In the genomic region with DNA sequence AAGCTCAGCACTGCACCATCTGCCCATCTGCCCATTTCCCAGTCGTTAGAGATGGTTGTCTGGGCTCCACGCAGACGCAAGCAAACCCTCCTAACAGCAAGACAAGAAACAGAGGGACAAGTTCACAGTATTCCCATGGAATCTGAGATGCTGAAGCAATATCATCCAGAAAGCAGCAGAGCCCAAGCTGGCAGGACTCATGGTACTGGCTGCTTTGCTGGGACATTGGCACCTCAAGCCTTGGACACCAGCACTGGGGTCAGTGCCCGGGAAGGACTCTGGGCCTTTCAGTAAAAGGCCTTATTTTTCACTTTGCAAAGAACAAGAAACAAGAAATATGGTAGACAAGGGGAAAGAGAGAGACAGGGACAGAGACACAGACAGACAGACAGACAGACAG, we compare ENCODE assay signal across 20 mouse cellular contexts. TPM values are rescaled to one million over a fixed set of nuclear protein-coding genes. Genes with fewer than 3 reads are reported as not detected.
DNase-seq lines count a peak whose midpoint lies in the region; ATAC-seq and TF ChIP-seq lines count a peak whose summit lies in the region.
"Had no signal": no experiment of that assay in that cellular context is flagged by ENCODE, and none has a peak within 500 bp of the region (broad histone marks: within the 10 kb centered on the region; RNA-seq: fewer than 3 reads in every experiment).

No protein-coding gene starts in this region.

- TF ChIP-seq CTCF in gastrocnemius, adult 2 months (IDR thresholded peaks at IDR 0.05): no peak

- no peak overlapping the region for H3K4me3 ChIP-seq in gastrocnemius, adult 2 months
- H3K4me3 ChIP-seq in hindbrain, embryonic 14.5 days (replicated peaks; ENCODE audit: low read length): no peak overlapping the region
- H3K4me3 ChIP-seq in neural tube, embryonic 15.5 days (replicated peaks): no peak overlapping the region
- H3K4me3 ChIP-seq: embryonic facial prominence, embryonic 15.5 days; erythroblast, embryonic 14.5 days; forebrain, embryonic 10.5 days; heart, embryonic 12.5 days; hindbrain, embryonic 10.5 days; hindbrain, embryonic 15.5 days had no signal

- DNase-seq in gastrocnemius, adult 18-20 months (ENCODE audit: low spot score): peak; percentile 52
- no peak for DNase-seq in gastrocnemius, postnatal 4 days (ENCODE audit: low spot score in 2 of 2)
- peak; percentile 68 for DNase-seq in gastrocnemius, adult 2 months
- peak; percentile 22 to 26 for DNase-seq in gastrocnemius, adult 8-10 months (ENCODE audit: low spot score in 2 of 2)
- DNase-seq in gastrocnemius, postnatal 36 days: peak; percentile 24 to 27
- DNase-seq in hindbrain, embryonic 14.5 days (ENCODE audit: low spot score): no peak
- DNase-seq: adrenal gland, adult 2 months; adrenal gland, postnatal 25 days; embryo, embryonic 11 days had no signal

- intact Hi-C loops in gastrocnemius, adult 2 months (cut with DNase I): no loop called here
- intact Hi-C loops in gastrocnemius, postnatal 36 days (cut with DNase I): no loop called here

- no peaks in the 10 kb centered on the region for H3K27me3 ChIP-seq in hindbrain, embryonic 14.5 days (ENCODE audit: control insufficient read depth, insufficient read depth, low read length)
- H3K27me3 ChIP-seq in neural tube, embryonic 15.5 days (replicated peaks): no peaks in the 10 kb centered on the region
- H3K27me3 ChIP-seq: embryonic facial prominence, embryonic 15.5 days; heart, embryonic 12.5 days; hindbrain, embryonic 15.5 days had no signal

- no peak for ATAC-seq in hindbrain, embryonic 14.5 days (ENCODE audit: low FRiP score)
- no peak for ATAC-seq in neural tube, embryonic 15.5 days (ENCODE audit: low FRiP score)
- ATAC-seq: forebrain, embryonic 14.5 days; intestine, embryonic 16.5 days had no signal

- peak overlapping the region; percentile 5; the same call in 1 of the 2 replicates for H3K27ac ChIP-seq in gastrocnemius, adult 2 months
- H3K27ac ChIP-seq in hindbrain, embryonic 14.5 days: no peak overlapping the region
- H3K27ac ChIP-seq in neural tube, embryonic 15.5 days (replicated peaks): no peak overlapping the region
- H3K27ac ChIP-seq: embryonic facial prominence, embryonic 15.5 days; forebrain, embryonic 10.5 days; hindbrain, embryonic 10.5 days; hindbrain, embryonic 15.5 days had no signal

- no peaks in the 10 kb centered on the region for H3K4me1 ChIP-seq in hindbrain, embryonic 14.5 days (replicated peaks; ENCODE audit: control insufficient read depth, insufficient read depth, low read length)
- no peaks in the 10 kb centered on the region for H3K4me1 ChIP-seq in neural tube, embryonic 15.5 days
- H3K4me1 ChIP-seq: hindbrain, embryonic 10.5 days; hindbrain, embryonic 15.5 days had no signal

- no peak overlapping the region for H3K4me2 ChIP-seq in hindbrain, embryonic 14.5 days (replicated peaks)
- no peak overlapping the region for H3K4me2 ChIP-seq in neural tube, embryonic 15.5 days
- H3K4me2 ChIP-seq: embryonic facial prominence, embryonic 15.5 days; heart, embryonic 12.5 days; hindbrain, embryonic 15.5 days had no signal

- H3K9ac ChIP-seq in hindbrain, embryonic 14.5 days: no peak overlapping the region
- no peak overlapping the region for H3K9ac ChIP-seq in neural tube, embryonic 15.5 days (replicated peaks)
- H3K9ac ChIP-seq: embryonic facial prominence, embryonic 15.5 days; heart, embryonic 12.5 days; hindbrain, embryonic 15.5 days had no signal

- 86% methylated on average over 4 of the region's 4 CpGs for WGBS in hindbrain, embryonic 14.5 days
- 85% methylated on average over 4 of the region's 4 CpGs for WGBS in neural tube, embryonic 15.5 days

- H3K36me3 ChIP-seq in hindbrain, embryonic 14.5 days (replicated peaks; ENCODE audit: control insufficient read depth, insufficient read depth): no peaks in the 10 kb centered on the region
- no peaks in the 10 kb centered on the region for H3K36me3 ChIP-seq in neural tube, embryonic 15.5 days
- H3K36me3 ChIP-seq: embryonic facial prominence, embryonic 15.5 days; forebrain, embryonic 10.5 days; heart, embryonic 12.5 days; hindbrain, embryonic 10.5 days; hindbrain, embryonic 15.5 days had no signal

- H3K9me3 ChIP-seq in hindbrain, embryonic 14.5 days (ENCODE audit: control insufficient read depth, low read length): no peaks in the 10 kb centered on the region
- no peaks in the 10 kb centered on the region for H3K9me3 ChIP-seq in neural tube, embryonic 15.5 days (replicated peaks)
- H3K9me3 ChIP-seq: embryonic facial prominence, embryonic 15.5 days; forebrain, embryonic 10.5 days; heart, embryonic 12.5 days; hindbrain, embryonic 10.5 days; hindbrain, embryonic 15.5 days had no signal

RNA-seq across cellular contexts. Expression of a gene that starts 36.5 kb away (rescaled TPM):
- 1 to 10 TPM; 1.9 to 2.3 TPM for total RNA-seq in gastrocnemius, adult 18-20 months (2021)
- 10 to 100 TPM; 21.6 to 28.1 TPM for total RNA-seq in gastrocnemius, postnatal 4 days (2021)
- 1 to 10 TPM; 2.9 to 5.4 TPM for total RNA-seq in gastrocnemius, adult 2 months (2021)
- 1 to 10 TPM; 1.3 to 2.8 (median 1.7) TPM for total RNA-seq in gastrocnemius, adult 8-10 months (2022)
- total RNA-seq in gastrocnemius, postnatal 36 days (2021): 1 to 10 TPM; 6.4 to 6.8 TPM
- polyA plus RNA-seq in hindbrain, embryonic 14.5 days (2014; fragmentation: Nextera tagmentation; extraction: Ambion mirVana): 4.3 and 4.9 TPM in 2 replicates
- 4.1 and 5.5 TPM in 2 replicates for polyA plus RNA-seq in neural tube, embryonic 15.5 days (2015; fragmentation: Nextera tagmentation; extraction: Ambion mirVana)
- total RNA-seq: common myeloid progenitor, adult 5-6 weeks; granulocyte monocyte progenitor cell, adult 5-6 weeks had no signal
- polyA plus RNA-seq: erythroblast, embryonic 14.5 days had no signal

Comparison
In these comparisons a context has a peak if more than half of its experiments do, and no peak if none do; other contexts are left out.
1. DNase-seq: peak in gastrocnemius, adult 18-20 months (single experiment), gastrocnemius, adult 2 months (single experiment), gastrocnemius, adult 8-10 months (2 of 2) and gastrocnemius, postnatal 36 days (2 of 2); none in gastrocnemius, postnatal 4 days (0 of 2) and hindbrain, embryonic 14.5 days (single experiment).